Mouse (Mus musculus) lung, postnatal 0 days (tissue): ENCODE data around the gene Kif11.

Experiments used
- CTCF ChIP-seq: IDR thresholded peaks from 2 replicates; pipeline ENCODE4 v1.5.1; 2016; ENCODE audit warnings: antibody characterized with exemption, mild to moderate bottlenecking
- EP300 ChIP-seq: IDR thresholded peaks from 2 replicates; pipeline ENCODE4 v1.6.1; 2016; ENCODE audit warnings: antibody characterized with exemption, mild to moderate bottlenecking, control low read depth

DNA sequence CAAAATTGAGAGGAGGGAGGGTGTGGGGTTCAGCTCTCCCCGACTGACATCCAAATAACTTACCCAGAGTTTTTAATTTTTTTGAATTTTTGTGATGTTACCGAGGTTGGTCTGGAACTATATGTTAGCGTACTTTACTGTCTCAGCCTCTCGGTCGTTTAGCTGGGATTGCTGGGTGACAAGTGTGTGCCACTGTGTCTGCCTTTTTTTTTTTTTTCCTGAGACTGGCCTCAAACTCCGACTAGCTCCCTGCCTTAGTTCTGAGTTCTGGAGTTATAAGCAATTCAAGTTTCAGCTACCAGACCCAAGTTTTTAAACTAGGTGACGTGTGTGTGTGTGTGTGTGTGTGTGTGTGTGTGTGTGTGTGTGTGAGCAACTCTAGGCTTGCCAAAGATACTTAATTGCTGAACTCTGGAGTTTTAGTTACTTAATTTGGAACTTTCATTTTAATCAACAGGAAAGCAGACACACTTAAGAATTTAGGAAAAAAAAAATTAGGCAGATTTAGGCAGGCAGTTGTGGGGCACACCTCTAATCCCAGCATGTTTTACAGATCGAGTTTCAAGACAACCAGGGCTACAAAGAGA, 1.3 kb downstream of the Kif11 start:
- no peak for TF ChIP-seq CTCF
- TF ChIP-seq EP300: no peak
